Mouse (Mus musculus) adipocyte (in vitro differentiated cells): ENCODE measurements around the gene 2610528J11Rik.
"Not testable (repeated sequence)": the region's sequence is repeated elsewhere in the genome, so short reads cannot be mapped to it uniquely, and the experiment has no call there.

Experiments used
- DNase-seq: peaks from one replicate; pipeline ENCODE4 v3.0.0-alpha.2; 2016; ENCODE audit warnings: low spot score

2610528J11Rik gene

DNA sequence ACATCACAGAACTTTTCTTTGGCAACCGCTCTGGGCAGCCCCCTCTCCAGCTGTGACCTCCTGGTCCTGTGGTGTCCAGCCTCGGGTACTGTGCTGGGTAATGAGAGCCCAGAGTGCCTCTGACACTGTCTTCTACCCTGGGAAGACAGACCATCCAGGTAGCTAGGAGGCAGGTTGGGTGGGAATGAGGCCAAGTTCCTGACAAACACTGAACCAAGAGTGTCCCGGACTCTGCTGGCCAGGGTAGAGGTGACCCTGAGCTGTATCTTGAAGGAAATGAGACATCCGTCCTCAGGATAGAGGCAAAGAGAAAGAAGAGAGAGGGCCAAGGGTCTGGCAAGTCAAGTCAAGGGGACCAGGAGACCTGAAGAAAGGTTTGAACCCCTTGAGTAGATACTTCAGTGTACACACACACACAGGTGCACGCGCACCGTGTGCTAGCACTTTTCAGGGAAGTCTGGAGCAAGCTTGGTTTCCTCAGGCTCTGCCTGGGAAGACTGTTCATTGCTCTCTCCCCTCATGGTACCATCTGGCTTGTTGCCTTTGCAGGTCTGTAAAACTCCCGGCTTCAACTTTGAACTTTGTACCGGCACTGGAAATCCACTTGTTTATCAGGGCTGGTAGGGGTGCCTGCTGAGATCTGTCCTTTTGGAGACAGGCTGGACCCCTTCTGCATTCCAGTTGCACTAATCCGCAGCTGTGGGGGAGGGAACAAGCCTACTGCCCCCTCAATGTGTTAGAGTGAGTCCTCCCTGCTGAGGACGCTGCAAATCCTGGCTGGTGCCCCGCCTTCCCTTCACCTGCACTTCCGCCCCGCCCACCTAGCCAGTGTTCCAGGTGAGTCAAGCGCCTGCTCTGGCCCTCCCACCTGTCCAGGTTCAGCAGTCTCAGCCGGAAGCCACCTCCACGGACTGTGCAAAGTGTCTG lies at the start of gene 2610528J11Rik:
Gene 2610528J11Rik, plus strand, starts transcription at position 592 of the 927 bp plus-strand sequence.
- DNase-seq = no peak

DNA sequence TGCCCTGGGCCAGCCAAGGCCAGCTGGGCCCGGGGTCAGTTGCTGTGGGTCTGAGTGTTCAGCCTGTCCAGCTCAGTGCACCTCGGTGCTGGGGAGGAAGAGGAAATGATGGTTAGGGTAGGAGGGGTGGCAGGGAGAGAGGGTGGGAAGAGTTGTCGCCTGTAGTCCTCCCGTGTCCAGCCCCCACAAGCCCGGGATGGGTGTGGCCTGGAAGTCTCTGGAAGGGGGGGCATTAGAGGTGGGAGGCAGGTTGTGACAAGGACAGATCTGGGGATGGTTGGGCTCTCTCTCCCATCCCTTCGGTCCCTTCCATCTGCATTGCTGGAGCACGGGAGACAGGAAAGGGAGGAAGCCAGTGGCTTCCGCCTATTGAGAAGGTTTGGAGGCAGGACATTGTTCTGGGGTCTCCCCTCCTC lies 37.1 kb upstream of the 2610528J11Rik start, which contains the start of gene Tie1:
Gene Tie1, minus strand, starts transcription at position 345 of the 416 bp plus-strand sequence.
- no peak for DNase-seq

DNA sequence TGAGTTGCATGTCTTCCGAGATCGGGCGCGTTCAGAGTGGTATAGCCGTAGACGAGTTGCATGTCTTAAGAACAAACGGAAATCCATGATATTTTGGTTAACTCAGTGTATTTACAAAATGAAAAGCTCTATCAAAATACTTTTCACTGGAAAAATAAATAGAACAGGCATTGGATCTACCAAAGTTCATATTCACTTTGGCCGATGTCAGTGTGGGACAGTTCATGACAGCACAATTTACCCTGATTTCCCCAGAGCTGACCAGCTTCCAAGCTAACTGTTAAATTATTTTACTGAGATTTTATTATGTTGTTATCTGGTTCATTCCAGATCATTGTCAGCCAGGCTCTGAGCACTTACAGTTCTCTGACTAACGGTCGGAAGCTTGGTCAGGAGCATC lies 36.3 kb upstream of the 2610528J11Rik start:
- no peak for DNase-seq

DNA sequence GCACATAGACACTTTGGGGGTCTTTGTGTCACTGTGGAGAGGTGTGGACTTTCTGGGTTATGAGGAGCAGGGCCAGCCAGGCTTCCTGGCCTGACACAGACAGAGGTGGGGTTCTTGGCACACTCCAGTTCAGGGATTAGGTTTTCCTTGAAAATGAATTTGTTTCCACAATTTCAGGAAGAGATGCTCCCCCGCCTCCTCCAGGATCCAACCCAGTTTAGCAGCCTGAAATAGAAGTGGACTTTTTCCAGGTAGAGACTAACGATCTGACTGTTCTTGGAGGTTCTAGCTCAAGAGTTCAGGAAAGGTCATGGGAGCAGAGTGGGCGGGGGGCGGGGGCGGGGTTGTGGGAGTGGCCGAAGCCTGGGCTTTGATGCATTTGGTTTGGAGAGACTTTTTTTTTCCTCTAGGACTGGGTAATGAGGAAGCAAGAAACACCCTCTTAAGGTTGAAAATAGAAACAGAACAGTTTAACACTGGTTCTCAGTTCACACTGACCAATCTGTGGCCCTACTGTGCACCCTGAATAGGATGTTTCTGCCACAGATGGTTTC lies 26.6 kb upstream of the 2610528J11Rik start:
- DNase-seq = no peak

DNA sequence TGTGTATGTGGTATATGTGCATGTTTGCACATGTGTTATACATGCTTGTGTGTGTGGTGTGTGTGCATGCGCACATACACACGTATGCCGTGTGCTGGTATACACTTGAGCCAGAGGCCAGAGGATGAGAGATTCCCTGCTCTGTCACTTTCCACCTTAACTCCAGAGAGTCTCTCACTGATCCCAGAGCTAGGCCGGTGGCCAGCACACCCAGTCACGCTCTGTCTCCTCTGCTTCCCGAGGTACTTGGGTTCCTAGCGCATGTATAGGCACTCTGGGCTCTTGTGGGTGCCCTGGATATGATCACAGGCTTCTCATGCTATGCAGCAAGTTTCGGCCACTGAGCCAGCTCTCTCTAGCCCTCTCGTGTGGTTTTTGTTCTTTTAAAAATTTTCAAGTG lies 26.0 kb upstream of the 2610528J11Rik start:
- DNase-seq = no peak

DNA sequence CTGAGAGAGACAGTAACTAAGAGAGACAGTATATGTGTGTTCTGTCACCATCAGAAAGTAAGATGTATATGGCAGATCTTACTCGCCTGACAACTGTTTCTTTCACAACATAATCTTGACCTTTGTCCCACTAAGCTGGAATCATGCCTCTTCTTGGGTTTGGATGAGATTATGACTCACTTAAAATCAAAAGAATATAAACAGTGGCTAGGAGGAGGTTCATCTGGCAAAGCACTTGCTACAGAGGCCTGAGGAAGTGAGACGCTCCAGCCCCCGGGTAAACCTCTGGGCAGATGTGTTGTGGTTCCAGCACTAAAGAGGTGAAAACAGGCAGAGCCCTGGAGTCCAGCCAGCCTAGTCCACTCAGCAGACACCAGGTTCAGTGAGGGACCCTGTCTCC lies 21.2 kb upstream of the 2610528J11Rik start:
- DNase-seq = peak; percentile 80

GRCm38 (mm10) chr4:118507171-118507570 lies 19.6 kb upstream of the 2610528J11Rik start:
- DNase-seq = not testable (repeated sequence)

DNA sequence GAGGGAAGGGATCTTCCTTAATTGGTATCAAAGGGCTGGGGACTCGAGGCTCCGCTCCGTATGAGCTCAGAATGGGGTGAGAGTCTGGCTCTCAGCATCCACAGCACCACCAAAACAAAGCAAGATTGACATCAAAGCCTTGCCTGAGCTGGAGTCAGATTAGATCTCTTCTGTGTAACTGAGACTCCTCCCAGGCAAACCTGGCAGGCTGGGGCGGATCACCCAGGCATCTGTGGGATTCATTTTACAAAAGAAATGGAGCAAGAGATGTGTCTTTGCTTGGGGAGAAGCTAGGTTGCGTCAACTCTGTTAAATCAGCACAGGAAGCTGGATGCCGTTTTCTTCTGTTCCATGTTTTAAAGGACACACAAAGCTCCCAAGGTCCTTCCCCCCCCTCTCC lies 17.7 kb upstream of the 2610528J11Rik start:
- DNase-seq = no peak

DNA sequence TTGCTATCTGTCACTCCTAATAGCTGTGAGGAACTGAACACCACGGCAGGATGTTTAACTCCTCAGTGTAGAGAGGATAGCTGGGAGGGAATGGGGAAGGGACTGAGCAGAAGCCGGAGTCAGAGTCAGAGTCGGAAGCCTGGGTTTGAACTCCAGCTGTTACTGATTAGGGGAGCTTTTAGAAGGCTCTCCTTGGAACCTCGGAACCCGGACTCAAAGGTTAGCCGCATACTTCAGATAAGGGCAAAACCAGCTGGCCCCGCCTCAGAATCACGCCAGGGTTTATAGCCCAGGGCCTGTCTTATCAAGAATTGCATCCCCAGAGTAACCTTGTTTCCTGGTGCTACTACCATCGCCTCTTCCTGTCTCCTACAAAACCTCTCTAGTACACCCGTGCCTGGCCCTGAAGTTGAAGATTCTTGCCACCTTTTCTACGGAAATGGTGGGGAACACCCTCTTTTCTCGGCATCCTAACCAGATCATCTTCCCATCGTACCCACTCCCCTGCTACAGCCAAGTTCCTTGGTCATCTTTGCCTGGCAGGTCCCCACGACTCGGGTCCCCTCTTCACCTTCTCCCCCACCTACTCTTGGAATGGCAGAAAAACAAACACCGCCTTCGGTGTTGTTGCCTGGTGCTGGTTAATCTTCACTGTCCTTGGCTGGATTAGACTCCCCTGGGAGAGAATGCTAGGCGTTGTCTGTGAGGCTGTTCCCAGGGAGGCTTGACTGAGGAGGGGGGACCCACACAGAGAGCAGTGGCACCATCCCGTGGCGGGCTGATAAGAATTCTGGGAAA lies 9.9 kb upstream of the 2610528J11Rik start:
- DNase-seq = no peak

DNA sequence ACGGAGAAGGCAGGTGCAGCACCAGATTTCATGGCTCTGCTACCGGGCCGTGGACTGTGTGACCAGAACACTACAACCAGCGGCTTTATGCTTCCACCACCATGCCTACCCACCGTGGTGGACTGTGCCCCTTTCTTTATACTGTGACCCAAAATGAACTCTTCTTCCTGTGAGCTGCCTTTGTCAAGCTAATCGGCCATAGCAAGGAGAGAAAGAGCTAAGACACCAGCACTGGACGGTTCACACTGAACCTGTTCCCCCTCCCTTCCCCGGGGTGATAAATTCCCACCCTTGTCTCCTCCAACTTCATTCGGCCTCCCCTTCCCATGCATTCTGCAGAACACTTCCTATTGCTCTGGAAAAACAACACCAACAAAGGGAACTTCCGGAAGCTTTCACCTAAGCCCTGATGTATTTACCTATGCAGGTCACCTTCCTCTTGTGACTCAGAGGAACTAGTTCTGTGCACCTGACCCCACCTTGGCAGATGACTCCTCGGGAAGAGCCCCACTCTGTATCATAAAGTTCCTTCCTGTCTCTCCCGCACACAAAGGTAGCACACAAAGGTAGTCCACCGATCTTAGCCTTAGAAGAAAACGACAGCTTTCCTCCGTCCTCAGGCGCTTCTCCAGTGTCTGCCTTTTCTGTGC lies 9.2 kb upstream of the 2610528J11Rik start:
- no peak for DNase-seq

DNA sequence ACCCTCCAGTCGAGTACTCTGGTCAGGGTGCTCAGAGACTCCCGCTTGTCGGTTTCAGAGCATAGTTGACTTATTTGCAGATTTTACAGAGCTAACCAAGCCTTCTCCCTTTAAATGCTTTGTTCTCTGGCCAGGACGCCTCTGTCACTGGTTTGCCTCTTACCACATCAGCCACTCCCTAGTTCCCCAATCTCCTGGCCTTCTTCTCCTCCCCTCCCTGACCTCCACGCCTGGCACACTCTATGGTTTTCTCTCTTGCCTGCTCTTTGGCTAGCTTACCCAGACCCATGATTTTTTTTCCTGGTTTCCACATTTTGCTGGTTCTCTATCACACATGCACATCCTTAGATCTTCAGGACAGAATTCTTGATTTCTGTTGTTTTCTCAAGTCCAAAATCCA lies 8.6 kb upstream of the 2610528J11Rik start:
- DNase-seq = peak; percentile 10

DNA sequence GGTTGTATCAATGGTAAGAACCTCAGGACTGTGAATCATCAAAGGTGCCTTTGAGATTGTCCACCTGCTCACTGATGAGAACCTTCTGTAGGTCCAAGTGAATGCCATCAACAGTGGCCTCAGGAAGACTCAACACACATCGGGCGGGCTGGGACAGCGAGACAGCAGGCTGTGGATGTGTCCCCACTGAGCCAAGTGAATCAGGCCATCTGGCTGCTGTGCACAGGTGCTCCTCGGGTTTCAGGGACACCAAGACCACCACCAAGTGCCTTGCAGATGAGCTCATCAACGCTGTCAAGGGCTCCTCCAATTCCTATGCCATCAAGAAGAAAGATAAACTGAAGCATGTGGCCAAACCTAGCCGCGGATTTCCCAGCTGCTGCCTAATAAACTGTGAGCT lies 4.6 kb upstream of the 2610528J11Rik start:
- no peak for DNase-seq

- peak; percentile 17 for DNase-seq
Measured at GRCm38 (mm10) chr4:118523976-118524375, 2.8 kb upstream of the 2610528J11Rik start.

DNA sequence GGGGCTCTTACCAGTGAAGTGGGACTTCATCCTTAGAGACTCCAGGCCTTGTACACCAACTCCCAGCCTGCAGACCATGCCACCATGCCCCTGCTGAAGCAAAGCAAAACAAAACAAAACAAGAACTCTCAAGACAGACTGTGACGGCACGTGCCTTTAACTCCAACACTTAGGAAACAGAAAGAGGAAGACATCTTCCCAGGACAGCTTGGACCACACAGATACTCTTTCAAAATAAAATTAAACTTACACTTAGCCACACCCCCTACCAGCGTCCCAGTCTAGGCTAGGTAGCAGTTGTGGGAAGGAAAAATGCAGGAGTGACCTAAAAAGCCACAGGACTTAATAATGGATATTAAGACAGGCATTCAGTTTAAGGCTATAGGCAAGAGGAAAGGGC lies 1.0 kb upstream of the 2610528J11Rik start:
- no peak for DNase-seq

DNA sequence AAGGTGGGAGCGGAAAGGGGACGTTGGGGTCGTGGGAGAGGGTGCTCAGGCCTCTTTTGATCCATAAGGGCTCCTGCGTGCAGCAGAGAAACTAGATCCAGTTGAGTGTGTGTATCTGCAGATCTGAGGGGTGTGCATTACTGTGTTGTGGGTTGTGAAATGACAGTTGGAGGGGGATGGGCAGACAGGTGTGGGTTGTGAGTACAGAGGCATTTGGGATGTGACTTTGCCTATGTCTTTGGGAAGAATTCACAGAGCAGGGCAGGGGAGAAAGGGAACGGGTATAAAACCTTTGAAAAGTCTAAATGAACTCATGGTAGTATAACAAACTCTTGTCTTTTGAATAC lies 509 bp downstream of the 2610528J11Rik start:
- DNase-seq = no peak

GRCm38 (mm10) chr4:118527720-118528119 lies 921 bp downstream of the 2610528J11Rik start:
- no peak for DNase-seq

DNA sequence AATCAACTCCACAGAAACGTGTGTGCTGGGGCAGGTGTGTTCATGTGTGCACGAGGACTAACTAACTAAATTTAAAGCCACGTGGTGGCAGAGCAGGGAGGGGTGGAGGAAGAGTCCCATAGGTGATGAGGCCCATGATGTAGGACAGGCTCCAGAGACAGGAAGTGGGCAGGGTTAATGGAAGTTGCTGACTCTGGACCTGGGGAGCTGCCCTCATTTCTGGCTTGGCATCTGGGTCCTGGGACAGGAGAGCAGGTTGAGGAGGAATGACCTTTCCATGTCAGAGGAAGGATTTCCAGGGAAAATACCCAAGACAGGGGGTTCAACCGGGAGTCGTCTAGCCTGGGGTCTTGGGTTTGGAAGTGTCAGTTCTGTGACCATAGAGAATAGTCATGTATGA lies 5.9 kb downstream of the 2610528J11Rik start:
- DNase-seq = no peak

- no peak for DNase-seq
Measured at GRCm38 (mm10) chr4:118533156-118533555, 6.4 kb downstream of the 2610528J11Rik start.

DNA sequence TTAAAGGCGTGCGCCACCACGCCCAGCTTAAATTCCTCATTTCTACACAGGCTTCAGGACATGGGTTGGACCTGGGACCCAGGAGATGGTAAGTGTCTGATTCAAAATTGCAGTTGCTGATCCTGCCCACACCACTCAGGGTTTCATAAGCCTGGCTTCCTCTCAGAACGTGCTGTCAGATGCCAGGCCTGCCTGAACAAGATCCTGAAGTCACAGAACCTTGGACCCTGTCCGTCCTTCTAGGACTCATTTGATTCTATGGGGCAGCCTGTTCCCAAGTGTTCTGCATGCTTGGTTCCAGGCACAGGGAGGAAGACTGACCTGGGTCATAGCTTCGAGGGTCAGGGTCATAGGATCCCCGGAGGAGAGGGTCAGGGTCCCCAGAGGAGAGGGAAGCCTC lies 6.8 kb downstream of the 2610528J11Rik start:
- DNase-seq = no peak

- no peak for DNase-seq
Measured at GRCm38 (mm10) chr4:118535610-118536009, 8.8 kb downstream of the 2610528J11Rik start.

- no peak for DNase-seq
Measured at GRCm38 (mm10) chr4:118537801-118538200, 11.0 kb downstream of the 2610528J11Rik start.

DNA sequence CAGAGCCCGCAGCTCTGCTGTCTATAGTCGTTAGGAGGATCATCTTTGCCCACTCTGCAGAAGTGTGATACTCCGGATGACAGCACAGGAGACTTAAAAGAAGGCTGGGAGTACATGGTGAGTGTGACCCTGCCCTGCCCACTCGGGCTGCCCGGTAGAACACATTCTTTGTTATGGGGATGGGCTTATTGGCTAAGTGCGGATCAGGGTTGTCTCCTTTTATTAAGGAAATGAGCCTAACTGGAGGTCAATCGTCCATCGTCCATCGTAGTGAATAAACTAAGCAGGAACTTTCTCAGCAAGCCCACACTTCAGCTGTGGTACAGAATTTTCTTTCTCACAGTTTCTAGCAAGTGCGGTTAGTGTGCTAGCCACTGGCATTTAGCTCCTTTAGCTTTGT lies 13.1 kb downstream of the 2610528J11Rik start:
- DNase-seq = no peak
